Mouse (Mus musculus): ENCODE measurements around the gene Cox19.

Cox19 gene

DNA sequence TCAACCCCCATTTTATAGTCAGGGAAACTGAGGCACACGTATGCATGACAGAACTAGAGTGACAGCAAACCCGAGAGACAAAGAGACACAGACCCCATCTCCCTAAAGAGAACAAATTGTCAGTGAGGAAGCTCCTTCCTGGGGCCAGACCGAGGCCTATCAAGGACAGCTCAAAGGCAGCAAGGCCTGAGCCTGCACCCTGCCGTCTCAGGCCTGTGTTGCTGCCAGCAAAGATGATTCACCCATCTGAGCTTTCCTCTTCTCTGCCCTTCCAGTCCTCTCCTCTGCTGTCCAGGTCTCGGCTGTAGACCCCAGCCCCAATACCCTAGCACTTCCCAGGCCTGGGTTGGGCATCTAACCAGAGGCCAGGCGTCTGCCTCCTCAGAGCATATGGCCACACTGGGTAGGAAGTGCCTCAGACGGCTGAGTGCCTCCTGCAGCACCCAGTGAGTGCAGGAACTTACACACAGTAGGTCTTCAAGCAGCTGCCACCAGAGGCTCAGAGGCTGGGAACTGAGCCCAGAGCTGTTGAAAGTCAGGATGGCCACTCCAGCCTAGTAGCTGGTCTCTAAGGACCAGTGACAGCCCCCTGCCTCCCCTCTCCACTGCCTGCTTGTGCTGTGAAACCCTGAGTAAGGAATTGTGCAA, 24.1 kb downstream of the Cox19 start:
- no peak for DNase-seq

DNA sequence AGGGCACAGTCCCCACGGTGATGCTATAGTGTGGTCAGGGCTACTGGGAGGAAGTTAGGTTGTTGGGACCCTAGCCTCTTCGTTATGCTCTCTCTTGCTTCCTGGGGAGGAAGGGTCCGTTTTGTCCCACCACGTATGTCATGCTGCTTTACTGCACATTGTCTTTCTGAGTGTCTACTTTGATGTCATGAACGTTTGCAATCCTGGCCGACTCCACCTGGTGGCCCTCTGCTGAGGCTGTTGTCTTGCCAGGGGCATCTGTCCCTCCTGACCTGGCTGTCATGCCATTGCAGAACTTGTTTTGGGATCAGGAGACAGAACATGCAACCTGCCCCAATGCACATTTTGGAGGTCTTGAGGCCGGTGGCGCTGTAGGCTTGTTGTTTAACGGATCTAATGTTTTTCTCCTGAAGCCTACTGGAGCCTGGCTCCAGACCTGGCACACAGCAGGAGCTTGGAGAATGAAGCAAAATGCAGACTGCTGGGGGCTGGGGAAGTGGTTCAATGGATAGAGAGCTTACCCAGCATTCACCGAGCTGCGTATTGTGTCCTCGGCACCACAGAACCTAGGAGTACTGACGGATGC, 25.0 kb downstream of the Cox19 start:
- no peak for DNase-seq

DNA sequence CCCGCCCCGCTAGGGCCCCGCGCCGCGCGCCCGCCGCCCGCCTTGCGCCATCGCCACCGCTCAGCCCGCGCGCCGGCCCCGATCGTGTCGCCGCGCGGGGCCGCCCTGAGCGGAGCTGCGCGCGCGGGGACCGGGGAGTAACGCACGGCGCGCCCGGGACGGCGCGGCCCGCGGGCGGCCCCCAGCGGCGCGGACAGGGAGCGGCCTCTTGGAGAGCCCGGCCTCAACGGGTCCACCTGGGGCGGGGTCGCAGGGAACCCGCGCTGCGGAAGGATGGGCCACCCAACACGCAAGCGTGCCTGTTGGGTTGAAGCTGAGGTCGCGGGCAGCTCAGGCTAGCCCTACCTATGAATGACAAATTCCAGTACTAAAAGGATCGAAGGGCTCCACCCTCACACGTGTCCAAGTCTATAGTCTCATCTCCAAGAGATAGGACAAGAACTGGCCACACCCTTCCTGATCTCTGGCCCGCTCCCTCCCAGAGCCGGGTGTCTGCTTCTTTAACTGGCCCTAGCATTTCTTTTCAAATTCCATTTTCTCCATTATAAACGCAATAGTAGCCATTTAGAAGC, 25.7 kb downstream of the Cox19 start, which contains the start of gene Adap1:
Gene Adap1 (minus strand): TSS at position 228 of the 572 bp plus-strand sequence.
- peak; percentile 96 for DNase-seq

DNA sequence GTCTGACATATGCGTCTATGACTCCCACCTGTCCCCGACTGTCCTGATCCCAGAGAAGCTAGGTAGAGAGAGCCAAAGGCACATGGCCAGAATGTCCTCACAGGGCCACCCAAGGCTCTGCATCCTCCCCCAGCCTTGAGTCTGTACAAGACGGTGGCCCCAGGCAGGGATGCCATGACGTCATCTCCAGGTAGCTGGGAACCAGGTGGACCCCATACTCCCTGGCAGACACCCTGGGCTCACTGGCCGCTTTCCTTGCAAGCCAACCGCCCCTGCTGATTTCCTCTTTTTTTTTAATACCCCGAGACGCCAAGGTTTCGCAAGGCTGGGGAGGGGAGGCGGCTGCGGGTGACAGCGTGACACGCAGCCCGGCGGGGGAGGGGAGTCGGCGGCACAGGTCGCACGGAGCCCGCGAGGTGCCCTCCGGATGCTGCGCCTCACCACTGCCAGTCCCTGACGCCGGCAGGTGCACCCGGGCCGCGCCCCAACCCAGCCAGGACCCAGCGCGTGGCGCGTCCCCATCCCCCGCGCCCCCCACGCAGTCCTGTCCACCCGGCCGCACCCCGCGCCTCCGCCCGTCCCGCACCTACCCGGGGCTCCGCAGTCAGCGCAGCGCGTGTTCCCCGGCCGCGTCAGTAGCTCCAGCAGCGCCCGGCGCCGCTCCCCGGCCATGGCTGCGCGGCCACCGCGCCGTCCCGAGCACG, 26.4 kb downstream of the Cox19 start:
- peak; percentile 96 for DNase-seq

DNA sequence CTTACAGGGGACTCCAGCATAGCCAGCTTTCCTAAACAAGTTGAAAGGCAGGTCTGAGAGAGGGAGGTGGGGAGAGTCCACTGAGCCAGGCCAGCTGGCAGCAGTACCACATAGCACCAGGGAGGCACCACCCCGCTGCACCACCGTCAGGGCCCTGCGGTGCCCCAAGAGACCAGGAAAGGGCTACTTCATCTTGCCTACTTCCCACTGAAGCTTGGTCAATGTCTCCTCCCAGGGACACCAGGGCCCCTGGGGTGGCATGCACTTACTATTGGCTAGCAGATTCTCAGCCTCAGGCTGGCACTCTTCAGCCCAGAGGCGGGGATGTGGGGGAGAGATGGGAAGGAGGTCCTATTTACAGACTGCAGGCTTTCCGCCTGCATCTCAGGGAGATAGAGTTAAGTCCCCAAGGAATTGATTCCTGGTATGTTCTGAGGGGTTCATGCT, 27.1 kb downstream of the Cox19 start:
- peak; percentile 95 for DNase-seq

DNA sequence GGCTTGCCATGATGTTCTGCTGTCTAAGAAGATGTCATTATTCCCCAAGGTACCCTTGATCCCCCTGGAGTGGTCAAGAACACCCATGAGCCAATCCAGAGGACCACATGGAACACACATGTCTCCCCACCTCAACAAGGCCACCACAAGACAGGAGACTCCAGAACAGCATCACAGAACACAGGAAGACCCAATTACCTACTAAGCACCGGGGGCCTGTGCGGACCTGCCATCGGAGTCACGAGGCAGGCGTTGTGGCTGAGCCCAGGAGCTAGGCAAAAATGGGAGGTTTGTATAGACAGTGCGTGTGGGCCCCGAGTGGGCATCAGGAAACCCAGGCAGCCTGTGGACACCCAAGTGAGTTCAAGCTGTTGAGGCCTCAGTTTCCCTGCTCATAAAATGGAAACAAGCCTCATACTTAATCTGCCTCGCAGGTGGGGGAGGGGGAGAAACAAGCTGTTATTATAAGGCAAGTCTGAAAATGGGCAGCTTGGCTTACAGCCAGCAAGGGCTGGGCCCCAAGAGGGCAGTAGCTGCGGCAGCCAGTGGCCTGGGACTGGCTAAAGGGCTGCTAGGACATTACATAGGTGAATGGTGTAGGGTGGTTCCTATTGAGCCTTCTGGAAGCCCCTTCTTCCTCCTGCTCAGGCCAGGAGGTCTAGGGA, 27.8 kb downstream of the Cox19 start:
- no peak for DNase-seq

DNA sequence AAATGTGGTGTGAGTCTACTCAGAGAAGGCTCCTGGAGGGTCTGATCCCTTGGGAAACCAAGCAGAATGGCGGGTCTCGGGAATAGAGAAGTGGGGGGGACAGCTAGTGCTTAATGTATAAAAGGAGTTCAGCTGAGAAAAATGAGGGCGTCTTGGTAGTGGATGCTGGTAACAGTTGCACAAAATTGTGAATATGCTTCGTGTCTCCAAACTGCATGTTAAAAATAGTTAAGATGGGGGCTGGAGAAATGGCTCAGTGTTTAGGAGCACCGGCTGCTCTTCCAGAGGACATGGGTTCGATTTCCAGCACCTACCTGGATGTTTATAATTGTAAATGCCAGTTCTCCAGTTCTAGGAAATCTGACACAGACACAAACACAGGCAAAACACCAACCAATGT, 29.9 kb downstream of the Cox19 start:
- no peak for DNase-seq

DNA sequence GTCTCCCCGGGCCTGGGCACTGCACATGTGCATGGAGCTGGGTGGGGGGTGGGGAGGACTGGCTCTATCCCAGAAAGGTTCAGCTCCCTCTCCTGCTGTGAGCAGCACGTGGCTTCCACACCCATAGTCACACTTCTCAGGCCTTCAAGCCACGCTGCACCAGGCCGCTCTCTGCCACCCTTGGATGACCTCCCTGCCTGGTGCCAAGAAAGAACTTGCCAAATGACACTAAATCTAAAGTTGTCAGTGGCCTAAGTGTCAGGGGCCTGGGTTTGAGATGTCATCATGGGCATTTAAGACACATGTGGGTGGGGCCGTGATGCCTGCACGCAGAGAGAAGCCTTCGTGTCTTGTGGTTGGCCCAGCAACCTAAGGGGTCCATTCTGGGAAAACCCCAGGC, 30.8 kb downstream of the Cox19 start:
- DNase-seq, result no peak

- no peak for DNase-seq
Observed at GRCm38 (mm10) chr5:139317751-139318504, 33.3 kb downstream of the Cox19 start.

DNA sequence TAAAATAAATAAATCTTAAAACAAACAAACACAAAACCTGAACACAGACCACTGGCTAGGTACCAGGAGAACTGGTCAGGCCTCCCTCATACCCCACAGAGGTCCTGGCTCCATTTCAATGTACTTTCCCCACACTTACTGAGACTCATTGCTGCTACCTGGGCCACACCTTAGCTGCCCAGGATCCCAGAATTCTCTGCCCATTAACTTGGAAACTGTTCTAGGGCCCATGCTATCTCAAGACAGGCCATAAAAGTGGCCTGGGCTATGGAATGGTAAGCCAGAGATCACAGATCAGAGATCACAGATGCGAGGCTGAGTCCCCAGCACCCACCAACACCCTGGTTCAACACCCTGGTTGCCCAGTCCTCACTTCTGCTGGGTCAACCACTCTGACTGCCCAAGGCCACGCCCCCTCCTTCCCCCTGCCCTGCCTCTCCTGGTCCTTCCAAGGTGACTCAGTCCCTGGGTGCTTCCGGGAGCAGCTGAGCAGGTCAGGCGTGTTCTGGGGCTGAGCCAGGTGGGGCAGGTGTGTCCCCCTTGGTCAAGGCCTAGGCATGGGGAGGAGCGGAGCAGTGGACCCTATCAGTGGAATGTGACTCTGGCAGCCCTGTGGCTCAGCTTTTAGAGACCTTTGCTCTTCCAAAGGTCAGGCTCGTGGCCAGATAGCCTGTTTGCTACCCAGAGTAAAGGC, 34.1 kb downstream of the Cox19 start:
- no peak for DNase-seq

- no peak for DNase-seq
Observed at GRCm38 (mm10) chr5:139314941-139315642, 36.1 kb downstream of the Cox19 start.

GRCm38 (mm10) chr5:139313536-139313935, 37.7 kb downstream of the Cox19 start:
- peak; percentile 93 for DNase-seq

GRCm38 (mm10) chr5:139311822-139312221, 39.4 kb downstream of the Cox19 start:
- no peak for DNase-seq

DNA sequence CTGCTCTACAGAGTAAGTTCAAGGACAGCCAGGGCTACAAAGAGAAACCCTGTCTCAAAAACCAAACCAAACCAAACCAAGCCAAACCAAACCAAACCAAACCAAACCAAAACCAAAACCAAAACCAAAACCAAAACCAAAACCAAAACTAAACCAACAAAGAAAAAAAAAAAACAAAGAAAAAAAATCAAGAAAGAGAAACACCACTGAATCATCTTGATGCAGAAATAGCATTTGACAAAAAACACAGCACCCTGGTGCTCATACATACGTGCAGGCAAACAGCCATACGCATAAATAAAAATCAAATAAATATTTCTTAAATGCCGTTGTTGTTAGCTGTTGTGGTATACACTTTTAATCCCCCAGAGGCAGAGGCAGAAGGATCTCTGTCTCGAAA, 40.7 kb downstream of the Cox19 start:
- no peak for DNase-seq

- no peak for DNase-seq
Observed at GRCm38 (mm10) chr5:139309946-139310345, 41.3 kb downstream of the Cox19 start.

- no peak for DNase-seq
Observed at GRCm38 (mm10) chr5:139303646-139304061, 47.6 kb downstream of the Cox19 start.

GRCm38 (mm10) chr5:139302101-139302500, 49.1 kb downstream of the Cox19 start:
- DNase-seq, result no peak

DNA sequence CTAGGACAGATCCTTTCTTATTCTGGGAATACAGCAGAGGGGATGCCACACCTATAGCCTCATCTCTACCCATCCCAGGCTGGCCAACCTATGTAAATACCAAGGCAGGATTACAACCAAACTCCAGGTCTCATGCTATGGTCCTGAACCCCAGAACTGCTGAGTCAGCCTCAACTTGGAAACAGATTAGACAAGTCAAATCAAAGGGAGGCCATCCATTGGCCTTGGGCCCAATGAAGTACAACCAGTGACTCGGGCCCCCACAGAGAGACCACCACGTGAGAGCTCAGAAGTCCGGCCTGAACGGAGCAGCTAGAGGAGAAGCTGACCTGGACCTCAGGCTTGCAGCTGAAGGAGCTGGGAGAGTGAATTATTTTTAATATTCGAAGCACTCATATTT, 53.5 kb downstream of the Cox19 start:
- no peak for DNase-seq

DNA sequence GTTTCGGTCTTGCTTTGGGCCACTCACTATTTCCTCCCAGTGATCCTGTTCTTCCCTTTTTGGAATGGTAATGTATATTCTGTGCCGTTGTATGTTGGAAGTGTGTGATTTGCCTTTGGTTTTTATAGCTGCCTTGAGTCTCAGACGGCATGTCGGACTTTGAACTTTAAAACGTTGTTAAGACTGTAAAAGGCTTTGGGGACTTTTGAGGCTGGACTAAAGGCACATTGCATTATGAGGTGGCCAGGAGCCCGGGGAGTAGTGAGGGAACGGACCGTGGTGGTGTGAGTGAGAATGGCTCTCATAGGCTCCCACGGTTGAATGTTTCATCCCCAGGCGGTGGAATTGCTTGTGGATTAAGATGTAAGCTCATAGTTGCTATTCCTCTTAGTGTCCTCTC, 54.1 kb downstream of the Cox19 start:
- no peak for DNase-seq

DNA sequence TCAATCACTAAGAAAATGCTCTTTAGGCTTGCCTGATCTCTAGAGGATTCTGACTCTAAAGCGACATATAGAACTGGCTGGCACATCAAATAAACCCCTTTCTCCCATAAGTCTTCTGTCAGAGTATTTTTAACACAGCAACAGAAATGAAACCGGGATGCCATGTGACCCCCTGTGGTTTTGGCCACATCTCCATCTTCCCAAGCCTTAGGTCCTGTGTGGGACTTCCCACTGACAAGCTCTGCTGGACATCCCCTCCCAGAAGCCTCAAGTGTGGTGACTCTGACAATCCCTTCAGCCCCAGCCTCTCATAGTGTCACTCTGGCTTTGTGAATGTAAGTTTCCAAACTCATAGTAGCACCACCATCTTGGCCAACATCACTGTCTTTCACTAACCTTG, 57.1 kb downstream of the Cox19 start:
- DNase-seq, result peak; percentile 90

All from heart, adult 11 months (tissue).